Mouse (Mus musculus): ENCODE data around the gene Vipr1. TPM values are rescaled to one million over a fixed set of nuclear protein-coding genes. Genes with fewer than 3 reads are reported as not detected.

The Vipr1 gene
- polyA plus RNA-seq, 1 experiment: 8.0 TPM

DNA sequence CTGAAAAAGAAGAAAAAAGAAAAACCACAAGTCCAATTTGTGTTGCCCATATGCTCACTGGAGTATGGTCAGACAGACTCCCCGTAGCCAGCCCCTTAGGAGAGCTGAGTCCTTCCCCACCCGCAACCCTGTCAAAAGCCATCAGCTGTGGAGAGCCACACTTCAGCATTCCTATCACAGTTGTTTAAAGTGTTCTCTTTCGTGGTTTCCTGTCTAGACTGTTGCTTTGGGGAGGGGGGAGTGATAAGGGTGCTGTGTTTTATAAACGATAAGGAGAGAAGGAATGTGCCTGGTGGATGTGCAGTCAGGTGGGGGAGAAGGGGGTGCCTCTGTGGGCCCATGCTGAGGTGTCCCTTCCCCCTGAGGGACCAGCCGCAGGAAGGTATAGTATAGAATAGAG is 29.3 kb upstream of the Vipr1 start:
- no peak overlapping the region for H3K4me3 ChIP-seq (ENCODE audit: extremely low read depth, insufficient read depth, insufficient read length)
- no peak for DNase-seq (ENCODE audit: low read depth in 1 of 2, low spot score in 2 of 2)
- WGBS: 18% methylated on average over 5 of the region's 5 CpGs
- H3K27ac ChIP-seq (ENCODE audit: insufficient read depth, low read length): no peak overlapping the region
- H3K36me3 ChIP-seq (ENCODE audit: control insufficient read depth, insufficient read depth, low read length): no peaks in the 10 kb centered on the region
- no peaks in the 10 kb centered on the region for H3K27me3 ChIP-seq (ENCODE audit: control insufficient read depth, insufficient read depth, low read length)
- no peaks in the 10 kb centered on the region for H3K4me1 ChIP-seq (ENCODE audit: control insufficient read depth, insufficient read depth, insufficient read length)
- TF ChIP-seq POLR2A (IDR thresholded peaks at IDR 0.05; ENCODE audit: low read depth, low read length) (no peak), CTCF (IDR thresholded peaks at IDR 0.05; ENCODE audit: extremely low read depth, insufficient read depth, insufficient read length, insufficient replicate concordance) (no peak)

- no peaks in the 10 kb centered on the region for H3K27me3 ChIP-seq (ENCODE audit: control insufficient read depth, insufficient read depth, low read length)
- H3K4me1 ChIP-seq (ENCODE audit: control insufficient read depth, insufficient read depth, insufficient read length): no peaks in the 10 kb centered on the region
- no peak overlapping the region for H3K27ac ChIP-seq (ENCODE audit: insufficient read depth, low read length)
- no peak overlapping the region for H3K4me3 ChIP-seq (ENCODE audit: extremely low read depth, insufficient read depth, insufficient read length)
- TF ChIP-seq POLR2A (IDR thresholded peaks at IDR 0.05; ENCODE audit: low read depth, low read length): no peak
- no peak for TF ChIP-seq CTCF (IDR thresholded peaks at IDR 0.05; ENCODE audit: extremely low read depth, insufficient read depth, insufficient read length, insufficient replicate concordance)
- no peak for DNase-seq (ENCODE audit: low read depth in 1 of 2, low spot score in 2 of 2)
- no peaks in the 10 kb centered on the region for H3K36me3 ChIP-seq (ENCODE audit: control insufficient read depth, insufficient read depth, low read length)
These were observed 28.2 kb upstream of the Vipr1 start for GRCm38 (mm10) chr9:121614241-121614757.

- H3K27me3 ChIP-seq (ENCODE audit: control insufficient read depth, insufficient read depth, low read length): no peaks in the 10 kb centered on the region
- no peak overlapping the region for H3K4me3 ChIP-seq (ENCODE audit: extremely low read depth, insufficient read depth, insufficient read length)
- TF ChIP-seq POLR2A (IDR thresholded peaks at IDR 0.05; ENCODE audit: low read depth, low read length) (no peak), CTCF (IDR thresholded peaks at IDR 0.05; ENCODE audit: extremely low read depth, insufficient read depth, insufficient read length, insufficient replicate concordance) (peak; percentile 40; the same call in 1 of the 2 replicates)
- 53% methylated on average over 3 of the region's 3 CpGs for WGBS
- H3K4me1 ChIP-seq (ENCODE audit: control insufficient read depth, insufficient read depth, insufficient read length): no peaks in the 10 kb centered on the region
- DNase-seq (ENCODE audit: low read depth in 1 of 2, low spot score in 2 of 2): no peak
- no peak overlapping the region for H3K27ac ChIP-seq (ENCODE audit: insufficient read depth, low read length)
- H3K36me3 ChIP-seq (ENCODE audit: control insufficient read depth, insufficient read depth, low read length): no peaks in the 10 kb centered on the region
These were observed 26.0 kb upstream of the Vipr1 start for GRCm38 (mm10) chr9:121616471-121616870.

GRCm38 (mm10) chr9:121619441-121619840 is 23.1 kb upstream of the Vipr1 start:
- no peak overlapping the region for H3K27ac ChIP-seq (ENCODE audit: insufficient read depth, low read length)
- no peak overlapping the region for H3K4me3 ChIP-seq (ENCODE audit: extremely low read depth, insufficient read depth, insufficient read length)
- H3K36me3 ChIP-seq (ENCODE audit: control insufficient read depth, insufficient read depth, low read length): no peaks in the 10 kb centered on the region
- no peak for TF ChIP-seq POLR2A (IDR thresholded peaks at IDR 0.05; ENCODE audit: low read depth, low read length)
- no peak for TF ChIP-seq CTCF (IDR thresholded peaks at IDR 0.05; ENCODE audit: extremely low read depth, insufficient read depth, insufficient read length, insufficient replicate concordance)
- no peak for DNase-seq (ENCODE audit: low read depth in 1 of 2, low spot score in 2 of 2)
- no peaks in the 10 kb centered on the region for H3K27me3 ChIP-seq (ENCODE audit: control insufficient read depth, insufficient read depth, low read length)
- 22% methylated on average over 7 of the region's 7 CpGs for WGBS
- H3K4me1 ChIP-seq (ENCODE audit: control insufficient read depth, insufficient read depth, insufficient read length): no peaks in the 10 kb centered on the region

- TF ChIP-seq CTCF (IDR thresholded peaks at IDR 0.05; ENCODE audit: extremely low read depth, insufficient read depth, insufficient read length, insufficient replicate concordance) (no peak), POLR2A (IDR thresholded peaks at IDR 0.05; ENCODE audit: low read depth, low read length) (no peak)
- DNase-seq (ENCODE audit: low read depth in 1 of 2, low spot score in 2 of 2): no peak
These were observed 19.3 kb upstream of the Vipr1 start for GRCm38 (mm10) chr9:121623235-121623634.

GRCm38 (mm10) chr9:121624920-121625319 is 17.6 kb upstream of the Vipr1 start:
- Histone ChIP-seq H3K4me1 (ENCODE audit: control insufficient read depth, insufficient read depth, insufficient read length) (no peaks in the 10 kb centered on the region), H3K27me3 (ENCODE audit: control insufficient read depth, insufficient read depth, low read length) (no peaks in the 10 kb centered on the region), H3K27ac (ENCODE audit: insufficient read depth, low read length) (no peak overlapping the region), H3K4me3 (ENCODE audit: extremely low read depth, insufficient read depth, insufficient read length) (no peak overlapping the region), H3K36me3 (ENCODE audit: control insufficient read depth, insufficient read depth, low read length) (no peaks in the 10 kb centered on the region)
- no peak for DNase-seq (ENCODE audit: low read depth in 1 of 2, low spot score in 2 of 2)
- 86% methylated on average over 2 of the region's 2 CpGs for WGBS
- TF ChIP-seq POLR2A (IDR thresholded peaks at IDR 0.05; ENCODE audit: low read depth, low read length): no peak
- no peak for TF ChIP-seq CTCF (IDR thresholded peaks at IDR 0.05; ENCODE audit: extremely low read depth, insufficient read depth, insufficient read length, insufficient replicate concordance)

More at GRCm38 (mm10) chr9:121623235-121623634, 19.3 kb upstream of the Vipr1 start:
- WGBS: 89% methylated on average over 4 of the region's 4 CpGs
- Histone ChIP-seq H3K4me3 (ENCODE audit: extremely low read depth, insufficient read depth, insufficient read length) (no peak overlapping the region), H3K27ac (ENCODE audit: insufficient read depth, low read length) (no peak overlapping the region), H3K36me3 (ENCODE audit: control insufficient read depth, insufficient read depth, low read length) (no peaks in the 10 kb centered on the region), H3K4me1 (ENCODE audit: control insufficient read depth, insufficient read depth, insufficient read length) (no peaks in the 10 kb centered on the region), H3K27me3 (ENCODE audit: control insufficient read depth, insufficient read depth, low read length) (no peaks in the 10 kb centered on the region)

GRCm38 (mm10) chr9:121630627-121631026 is 11.9 kb upstream of the Vipr1 start:
- Histone ChIP-seq H3K36me3 (ENCODE audit: control insufficient read depth, insufficient read depth, low read length) (no peaks in the 10 kb centered on the region), H3K27ac (ENCODE audit: insufficient read depth, low read length) (no peak overlapping the region), H3K27me3 (ENCODE audit: control insufficient read depth, insufficient read depth, low read length) (no peaks in the 10 kb centered on the region), H3K4me3 (ENCODE audit: extremely low read depth, insufficient read depth, insufficient read length) (no peak overlapping the region), H3K4me1 (ENCODE audit: control insufficient read depth, insufficient read depth, insufficient read length) (no peaks in the 10 kb centered on the region)
- WGBS: 86% methylated on average over 1 of the region's 1 CpGs
- DNase-seq (ENCODE audit: low read depth in 1 of 2, low spot score in 2 of 2): no peak
- no peak for TF ChIP-seq CTCF (IDR thresholded peaks at IDR 0.05; ENCODE audit: extremely low read depth, insufficient read depth, insufficient read length, insufficient replicate concordance)
- no peak for TF ChIP-seq POLR2A (IDR thresholded peaks at IDR 0.05; ENCODE audit: low read depth, low read length)

Measured in spleen, adult 2 months (tissue).